Mouse (Mus musculus) testis, adult 2 months (tissue): ENCODE results near the gene Gm42906.

Experiments
- CTCF ChIP-seq: fragments of 200-500 bp; IDR thresholded peaks from 2 replicates; pipeline ENCODE4 v1.5.1; 2012; ENCODE audit warnings: low read depth, mild to moderate bottlenecking, inconsistent platforms, low read length, moderate library complexity; ENCODE audit not compliant: control insufficient read depth, insufficient read depth, insufficient replicate concordance
- POLR2A ChIP-seq: fragments of 200-500 bp; IDR thresholded peaks from 2 replicates; pipeline ENCODE4 v1.6.1; 2012; ENCODE audit warnings: low read depth, mild to moderate bottlenecking, inconsistent platforms, low read length, moderate library complexity; ENCODE audit not compliant: control insufficient read depth

- TF ChIP-seq CTCF (no peak), POLR2A (no peak)
Observed at GRCm38 (mm10) chr5:151246287-151246686, 181.7 kb downstream of the Gm42906 start.
